Mouse (Mus musculus): ENCODE data around the gene Fbxo6.

DNA sequence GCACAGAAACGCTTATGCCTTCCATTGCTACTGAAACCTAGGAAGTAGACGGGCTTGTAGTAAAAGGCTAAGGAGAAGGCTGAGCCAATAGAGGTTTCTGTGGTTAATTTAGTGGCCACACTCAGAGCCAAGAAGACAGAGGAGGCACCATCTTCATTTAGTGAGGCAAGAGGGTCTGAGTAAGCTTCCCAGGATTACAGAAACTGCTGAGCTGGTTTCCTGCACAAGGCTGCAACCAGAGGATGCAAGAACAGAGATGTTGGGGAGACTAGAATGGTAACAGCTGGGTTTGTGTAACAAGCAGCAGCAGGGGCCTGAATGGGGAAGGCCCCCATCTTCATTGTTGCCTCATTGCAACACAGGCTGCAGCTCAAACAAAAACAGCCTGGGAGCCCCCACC is 23.3 kb downstream of the Fbxo6 start:
- TF ChIP-seq CTCF (IDR thresholded peaks at IDR 0.05; ENCODE audit: borderline replicate concordance, insufficient read depth, low read depth, low read length) (no peak), POLR2A (IDR thresholded peaks at IDR 0.05; ENCODE audit: borderline replicate concordance, insufficient read depth, low read length) (no peak)
